Mouse (Mus musculus): ENCODE measurements around the gene Klhl32.

DNA sequence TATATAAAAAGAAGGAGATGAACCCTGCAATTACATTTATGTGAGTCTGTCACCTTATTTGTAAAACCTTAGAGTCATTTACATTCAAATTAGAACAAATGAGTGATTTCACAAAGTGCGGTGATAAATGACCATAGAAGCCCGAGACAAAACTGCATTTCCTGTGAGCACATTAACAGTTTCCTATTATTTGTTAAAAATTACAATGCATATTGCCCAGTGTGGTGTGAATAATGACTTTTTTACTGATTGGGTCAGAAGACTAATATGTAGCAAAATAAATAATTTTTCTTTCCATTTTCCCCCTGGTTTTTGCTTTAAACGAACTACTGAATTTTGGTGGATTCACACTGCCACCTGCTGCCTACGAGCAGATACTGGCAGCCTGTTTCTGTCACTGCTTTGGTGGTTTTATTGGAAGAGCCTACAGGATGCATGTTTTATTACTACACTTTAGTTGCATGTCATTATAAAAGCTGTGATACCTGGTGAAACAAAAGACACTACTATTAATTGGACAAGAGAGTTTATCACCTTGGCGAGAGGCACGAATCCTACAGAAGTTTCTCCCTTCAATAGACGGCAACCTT, 152.3 kb downstream of the Klhl32 start:
- TF ChIP-seq CTCF (IDR thresholded peaks at IDR 0.05; ENCODE audit: borderline replicate concordance, extremely low read depth, insufficient read depth, insufficient read length) (peak; percentile 81; the same call in 1 of the 2 replicates), POLR2A (IDR thresholded peaks at IDR 0.05; ENCODE audit: borderline replicate concordance, extremely low read depth, insufficient read depth, insufficient read length, poor library complexity, severe bottlenecking) (no peak)

Data from brain, embryonic 14.5 days (tissue).